Mouse (Mus musculus) kidney, adult 2 months (tissue): ENCODE measurements at regions not wholly inside any gene's neighbourhood (a gene's known extent, or its start where the extent isn't known, plus 50 kb on each side); places are given as distances from the start of the nearest gene placed in this dataset.

Experiments
- CTCF ChIP-seq: fragments of 200-500 bp; conservative IDR thresholded peaks from 2 replicates; pipeline ENCODE4 v1.5.1; 2011; ENCODE audit warnings: low read depth, mild to moderate bottlenecking, control low read depth, low read length, moderate library complexity, mixed read lengths; ENCODE audit not compliant: insufficient read depth, insufficient read length
- POLR2A ChIP-seq: fragments of 200-500 bp; IDR thresholded peaks from one replicate; pipeline ENCODE4 v1.6.1; 2011; ENCODE audit warnings: low read depth, low read length, control low read depth

- TF ChIP-seq CTCF (no peak), POLR2A (no peak)
Measured at GRCm38 (mm10) chr12:90398564-90398963, 339.7 kb downstream of the Dio2 start.
